Mouse (Mus musculus) leukemia stem cell, adult 10-12 weeks (primary cell): ENCODE data around the gene Ehmt1. TPM values are rescaled to one million over a fixed set of nuclear protein-coding genes. Genes with fewer than 3 reads are reported as not detected.

ENCODE experiments used
- polyA plus RNA-seq: library from polyadenylated mRNA; stranded (reverse); fragments of >175 nt; gene quantifications from 2 replicates; pipeline ENCODE4 v1.2.3, GENCODE M21; 2012; ENCODE audit warnings: low replicate concordance

The Ehmt1 gene
- 52.3 and 54.3 TPM in 2 replicates for polyA plus RNA-seq

GRCm38 (mm10) chr2:24918930-24919838, at the start of gene Ehmt1:
Gene Ehmt1 (minus strand): TSS chr2:24919614.

GRCm38 (mm10) chr2:24962304-24963000, 43.0 kb upstream of the Ehmt1 start, which contains the start of gene Dph7:
Gene Dph7 (plus strand): TSS chr2:24962400.

GRCm38 (mm10) chr2:24949421-24950188, 30.2 kb upstream of the Ehmt1 start, which contains the start of gene Zmynd19:
Gene Zmynd19 (plus strand): TSS chr2:24949792.

GRCm38 (mm10) chr2:24935057-24935796, 15.8 kb upstream of the Ehmt1 start, which contains the start of gene Arrdc1:
Gene Arrdc1 (minus strand): TSS chr2:24935252.

GRCm38 (mm10) chr2:24763115-24763557, 156.3 kb downstream of the Ehmt1 start, which contains the start of gene Cacna1b:
Gene Cacna1b (minus strand): TSS chr2:24763152.

Other genes starting within 250 kb of the Ehmt1 start
- gene Cacna1b, start 156.5 kb downstream of the Ehmt1 start, polyA plus RNA-seq = 0.96 TPM in 1 of 2 replicates, not detected in the other
- 22.6 and 81.1 TPM in 2 replicates for gene Arrdc1, start 15.6 kb upstream of the Ehmt1 start, polyA plus RNA-seq
- 14.3 and 15.5 TPM in 2 replicates for gene Zmynd19, start 30.2 kb upstream of the Ehmt1 start, polyA plus RNA-seq
- gene Dph7, start 42.8 kb upstream of the Ehmt1 start, polyA plus RNA-seq = 5.9 and 10.6 TPM in 2 replicates
- gene Mrpl41, start 55.5 kb upstream of the Ehmt1 start, polyA plus RNA-seq = 7.7 and 44.8 TPM in 2 replicates
- gene Pnpla7, start 56.4 kb upstream of the Ehmt1 start, polyA plus RNA-seq = 4.3 and 5.1 TPM in 2 replicates
- 61.2 and 74.4 TPM in 2 replicates for gene Nsmf, start 134.7 kb upstream of the Ehmt1 start, polyA plus RNA-seq
- not detected in 2 replicates for gene Entpd8, start 160.7 kb upstream of the Ehmt1 start, polyA plus RNA-seq
- gene Noxa1, start 175.5 kb upstream of the Ehmt1 start, polyA plus RNA-seq = not detected in 2 replicates